Mouse (Mus musculus) CH12.LX (cell line): ENCODE measurements at regions not wholly inside any gene's neighbourhood (a gene's known extent, or its start where the extent isn't known, plus 50 kb on each side); places are given as distances from the start of the nearest gene placed in this dataset.

Experiments
- DNase-seq: peaks from one replicate; pipeline ENCODE4 v3.0.0-alpha.2; 2013; ENCODE audit errors: extremely low read depth
- H3K27ac ChIP-seq: 2 replicates; pipeline ENCODE4 v1.5.1; 2012; ENCODE audit warnings: low read depth, mild to moderate bottlenecking, control low read depth, moderate library complexity; ENCODE audit not compliant: insufficient read depth
- H3K27me3 ChIP-seq: replicated peaks from 2 replicates; pipeline ENCODE3; 2012; ENCODE audit warnings: inconsistent platforms
- H3K36me3 ChIP-seq, 2 experiments: replicated peaks in 1 of 2; 2 replicates each; pipeline versions ENCODE3 to v1.6.1; 2012; ENCODE audit warnings: inconsistent platforms in 1 of 2, low read length in 1 of 2, mild to moderate bottlenecking in 1 of 2, mixed read lengths in 1 of 2, moderate library complexity in 1 of 2; ENCODE audit not compliant: control insufficient read depth in 1 of 2, insufficient read depth in 1 of 2
- H3K4me1 ChIP-seq, 2 experiments: 2 replicates each; pipeline ENCODE4 v1.6.1; 2012; ENCODE audit warnings: inconsistent platforms in 1 of 2, moderate library complexity in 1 of 2; ENCODE audit not compliant: insufficient read depth in 2 of 2, control insufficient read depth in 1 of 2
- H3K4me2 ChIP-seq: 2 replicates; pipeline ENCODE4 v1.6.1; 2012; ENCODE audit warnings: low read depth, mild to moderate bottlenecking, control low read depth; ENCODE audit not compliant: poor library complexity, insufficient read depth, severe bottlenecking
- H3K4me3 ChIP-seq, 3 experiments: fragments of 150-350 bp in 1 of 3; sonication (generic) in 1 of 3; replicated peaks in 1 of 3; 2 replicates each; pipeline versions ENCODE3 to v1.5.1; 2011 to 2012; ENCODE audit warnings: low read depth in 2 of 3, low read length in 2 of 3, mild to moderate bottlenecking in 2 of 3, moderate library complexity in 2 of 3, control low read depth in 1 of 3, improper control_type of control experiment in 1 of 3, inconsistent platforms in 1 of 3, mixed read lengths in 1 of 3; ENCODE audit not compliant: poor library complexity in 1 of 3
- H3K79me2 ChIP-seq: replicated peaks from 2 replicates; pipeline ENCODE4 v1.6.1; 2012; ENCODE audit warnings: mild to moderate bottlenecking, moderate library complexity; ENCODE audit not compliant: control insufficient read depth, poor library complexity, insufficient read depth, severe bottlenecking; ENCODE audit errors: extremely low read depth
- H3K9ac ChIP-seq: 2 replicates; pipeline ENCODE4 v1.6.1; 2012; ENCODE audit warnings: low read depth, mild to moderate bottlenecking, control low read depth, moderate library complexity; ENCODE audit not compliant: insufficient read depth
- H3K9me3 ChIP-seq: replicated peaks from 2 replicates; pipeline ENCODE3; 2012; ENCODE audit warnings: low read length, inconsistent platforms, mixed read lengths
- CHD1 ChIP-seq: IDR thresholded peaks from 2 replicates; pipeline ENCODE4 v1.6.1; 2012; ENCODE audit warnings: low read depth, low read length, improper control_type of control experiment, inconsistent platforms
- E2F4 ChIP-seq: IDR thresholded peaks from 2 replicates; pipeline ENCODE4 v1.6.1; 2011; ENCODE audit warnings: low read depth, low read length, improper control_type of control experiment; ENCODE audit not compliant: insufficient replicate concordance
- ETS1 ChIP-seq: conservative IDR thresholded peaks from 2 replicates; pipeline ENCODE4 v1.6.1; 2012; ENCODE audit warnings: low read depth, mild to moderate bottlenecking, inconsistent platforms, low read length, improper control_type of control experiment, moderate library complexity
- HCFC1 ChIP-seq: IDR thresholded peaks from 2 replicates; pipeline ENCODE4 v1.6.1; 2012; ENCODE audit warnings: low read depth, mild to moderate bottlenecking, inconsistent platforms, low read length, improper control_type of control experiment
- IRF4 ChIP-seq: IDR thresholded peaks from 2 replicates; pipeline ENCODE4 v1.6.1; 2014; ENCODE audit warnings: low read depth, mild to moderate bottlenecking, inconsistent platforms, low read length, improper control_type of control experiment
- KAT2A ChIP-seq: IDR thresholded peaks from 2 replicates; pipeline ENCODE4 v1.6.1; 2012; ENCODE audit warnings: low read length, improper control_type of control experiment, inconsistent platforms; ENCODE audit not compliant: insufficient replicate concordance
- MEF2A ChIP-seq: IDR thresholded peaks from 2 replicates; pipeline ENCODE4 v1.6.1; 2014; ENCODE audit warnings: low read depth, mild to moderate bottlenecking, inconsistent platforms, low read length, improper control_type of control experiment, borderline replicate concordance
- NELFE ChIP-seq: IDR thresholded peaks from 2 replicates; pipeline ENCODE4 v1.6.1; 2011; ENCODE audit warnings: low read depth, low read length, improper control_type of control experiment
- POLR2AphosphoS2 ChIP-seq: IDR thresholded peaks from 2 replicates; pipeline ENCODE4 v1.6.1; 2011; ENCODE audit warnings: low read depth, low read length, improper control_type of control experiment
- RAD21 ChIP-seq: IDR thresholded peaks from 2 replicates; pipeline ENCODE4 v1.6.1; 2011; ENCODE audit warnings: low read depth, mild to moderate bottlenecking, low read length, improper control_type of control experiment, moderate library complexity
- dilution Hi-C: fragments of 300-500 bp; cut with MboI; formaldehyde crosslinking; loops from 2 replicates; pipeline ENCODE4 v1.14.3; 2020; ENCODE audit warnings: low sequenced_read_pairs; ENCODE audit not compliant: extremely low pct_unique_long_range_greater_than_20kb, extremely low pct_ligation_motif_present
- in situ Hi-C: fragments of 300-500 bp; cut with MboI; formaldehyde crosslinking; loops from 3 replicates; pipeline ENCODE4 v1.14.3; 2019; ENCODE audit warnings: low sequenced_read_pairs, low pct_ligation_motif_present, low pct_unique_long_range_greater_than_20kb, mixed read lengths

DNA sequence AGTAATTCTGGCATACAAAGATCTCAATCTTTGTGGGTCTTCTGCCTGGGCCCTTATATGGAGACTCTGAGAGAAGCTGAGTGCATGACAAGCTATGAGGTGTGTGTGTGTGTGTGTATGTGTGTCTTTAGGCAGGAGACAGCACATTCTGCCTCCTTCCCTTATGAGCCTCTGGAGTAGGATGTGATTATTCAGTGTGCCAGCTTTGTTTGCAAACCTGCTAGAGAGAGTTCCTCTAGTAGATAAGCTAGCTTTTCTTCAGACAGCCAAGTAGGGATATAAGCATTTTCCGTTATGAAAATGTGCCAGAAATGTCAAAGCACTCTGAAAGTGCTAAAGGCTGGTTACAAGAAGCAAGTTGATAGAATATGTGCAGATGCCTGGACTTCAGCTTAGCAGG lies 270.9 kb upstream of the Mmadhc start:
- H3K9me3 ChIP-seq: no peaks in the 10 kb centered on the region
- TF ChIP-seq MEF2A (no peak), NELFE (no peak)
- in situ Hi-C loops (no loop called here), dilution Hi-C loops (no loop called here)
- DNase-seq: no peak
- H3K4me3 ChIP-seq: no peak overlapping the region
- no peaks in the 10 kb centered on the region for H3K79me2 ChIP-seq
- H3K4me2 ChIP-seq: no peak overlapping the region
- no peak overlapping the region for H3K27ac ChIP-seq
- H3K36me3 ChIP-seq: no peaks in the 10 kb centered on the region
- no peaks in the 10 kb centered on the region for H3K27me3 ChIP-seq
- no peak overlapping the region for H3K9ac ChIP-seq
- no peaks in the 10 kb centered on the region for H3K4me1 ChIP-seq

DNA sequence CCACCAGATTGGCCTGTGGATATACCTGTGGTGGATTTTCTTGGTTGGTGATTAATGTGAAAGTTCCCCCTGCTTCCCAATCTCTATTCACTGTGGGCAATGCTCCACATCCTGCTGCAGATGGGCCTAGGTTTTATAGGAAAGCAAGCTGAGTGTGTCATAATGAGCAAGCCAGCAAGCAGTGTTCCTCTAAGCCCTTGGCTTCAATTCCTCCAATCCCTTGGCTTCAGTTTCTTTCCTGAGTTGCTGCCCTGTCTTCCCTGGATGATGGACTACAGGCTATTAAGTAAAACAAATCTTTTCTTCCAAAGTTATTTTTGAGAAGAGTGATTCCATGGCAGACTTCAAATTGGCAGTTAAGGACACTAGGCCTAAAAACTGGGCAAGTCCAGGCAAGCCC lies 257.4 kb upstream of the Mmadhc start:
- in situ Hi-C loops: no loop called here
- dilution Hi-C loops: no loop called here

DNA sequence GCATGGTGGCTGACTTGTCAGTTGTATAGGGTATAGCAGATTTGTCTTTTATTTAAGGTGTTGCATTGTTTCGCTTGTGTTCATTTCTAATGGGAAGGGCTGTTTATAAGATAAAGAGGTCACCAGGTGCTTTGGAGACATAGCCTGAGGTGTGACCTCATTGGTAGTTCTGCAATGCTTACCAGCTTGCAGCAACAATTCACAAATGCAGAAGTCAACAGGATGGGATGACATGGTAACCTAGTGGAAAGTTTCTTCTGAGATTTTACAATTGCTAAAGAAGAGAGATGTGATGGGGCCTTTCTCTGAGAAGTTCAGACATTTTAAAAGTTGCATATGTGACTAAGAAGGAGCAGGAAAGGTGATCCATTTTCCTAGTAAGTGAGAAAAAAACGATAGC lies 255.8 kb upstream of the Mmadhc start:
- Histone ChIP-seq H3K4me2 (no peak overlapping the region), H3K36me3 (no peaks in the 10 kb centered on the region), H3K9ac (no peak overlapping the region), H3K4me3 (no peak overlapping the region), H3K27me3 (no peaks in the 10 kb centered on the region), H3K4me1 (no peaks in the 10 kb centered on the region), H3K79me2 (no peaks in the 10 kb centered on the region), H3K9me3 (no peaks in the 10 kb centered on the region), H3K27ac (no peak overlapping the region)
- no peak for TF ChIP-seq POLR2AphosphoS2
- TF ChIP-seq E2F4: no peak
- in situ Hi-C loops: no loop called here
- DNase-seq: no peak
- dilution Hi-C loops: no loop called here

More for the DNA sequence above, 257.4 kb upstream of the Mmadhc start:
- DNase-seq: no peak
- no peaks in the 10 kb centered on the region for H3K4me1 ChIP-seq
- no peaks in the 10 kb centered on the region for H3K27me3 ChIP-seq
- H3K9me3 ChIP-seq: no peaks in the 10 kb centered on the region
- TF ChIP-seq IRF4 (no peak), RAD21 (no peak), KAT2A (no peak), HCFC1 (no peak), NELFE (no peak), ETS1 (no peak), CHD1 (no peak)
- H3K4me3 ChIP-seq: no peak overlapping the region
- no peak overlapping the region for H3K27ac ChIP-seq
- H3K9ac ChIP-seq: no peak overlapping the region
- H3K36me3 ChIP-seq: no peaks in the 10 kb centered on the region
- no peak overlapping the region for H3K4me2 ChIP-seq
- H3K79me2 ChIP-seq: no peaks in the 10 kb centered on the region
